Mouse (Mus musculus): ENCODE results near the gene Lin7a.
A peak's percentile ranks its signal among the peaks of the same experiment; 100 is the strongest.

Gene Lin7a

DNA sequence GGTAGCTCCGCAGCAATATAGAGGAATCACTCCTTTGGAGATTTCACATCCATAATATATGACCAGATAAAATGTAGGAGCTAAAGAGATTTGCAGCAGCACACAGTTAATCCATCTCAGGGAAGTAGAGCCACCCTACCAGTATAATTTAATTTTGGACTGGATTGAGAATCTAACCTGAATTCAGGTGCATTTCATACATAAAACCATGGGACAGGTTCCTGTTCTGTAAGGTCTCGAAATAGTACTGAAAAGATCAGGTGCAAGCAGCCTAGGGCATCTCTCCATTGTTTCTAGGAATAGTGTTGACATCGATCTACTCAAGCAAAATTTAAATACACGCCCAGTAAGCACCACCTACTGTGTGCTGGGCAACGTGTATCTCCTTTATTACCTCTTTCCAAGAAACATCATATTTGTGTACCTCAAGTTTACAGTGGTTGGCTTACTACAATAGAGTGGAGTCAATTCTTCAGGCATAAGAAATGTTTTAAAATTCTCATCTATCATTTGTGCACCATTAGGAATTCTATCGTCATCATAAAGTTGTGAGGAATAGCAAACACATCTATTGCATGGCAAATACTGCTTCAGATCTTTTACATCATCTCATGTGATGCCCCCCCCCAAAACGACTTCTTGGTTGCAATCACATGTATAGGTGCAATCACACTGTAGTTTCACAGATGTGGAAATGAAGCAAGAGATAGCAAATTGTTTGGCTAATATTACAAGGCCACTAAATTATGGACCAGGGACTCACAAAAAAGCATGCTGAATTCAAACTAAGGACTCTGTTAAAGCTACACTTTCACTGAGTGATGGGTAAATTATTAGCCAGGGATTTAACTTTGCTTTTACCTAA, 20.9 kb upstream of the Lin7a start:
- no peak for DNase-seq (ENCODE audit: inconsistent age in 2 of 2, low spot score in 1 of 2)

DNA sequence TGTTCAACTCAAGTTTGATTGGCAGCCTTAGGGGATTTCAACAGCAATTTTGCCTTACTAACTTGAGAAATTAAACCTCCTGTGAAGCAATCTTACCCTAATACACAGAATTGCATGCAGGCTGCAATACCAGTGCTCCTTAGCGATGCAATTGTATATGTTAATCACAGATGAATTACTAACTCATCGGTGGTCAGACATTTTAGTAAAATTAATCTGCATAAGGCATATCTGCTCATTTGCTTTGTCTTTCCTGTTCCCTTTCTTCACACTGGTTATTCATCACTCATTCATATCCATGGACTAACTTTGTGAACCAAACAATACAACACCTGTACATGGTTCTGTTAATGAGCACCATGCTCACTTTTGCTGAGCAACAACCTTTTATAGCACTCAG, 20.2 kb upstream of the Lin7a start:
- DNase-seq (ENCODE audit: inconsistent age in 2 of 2, low spot score in 1 of 2): no peak

DNA sequence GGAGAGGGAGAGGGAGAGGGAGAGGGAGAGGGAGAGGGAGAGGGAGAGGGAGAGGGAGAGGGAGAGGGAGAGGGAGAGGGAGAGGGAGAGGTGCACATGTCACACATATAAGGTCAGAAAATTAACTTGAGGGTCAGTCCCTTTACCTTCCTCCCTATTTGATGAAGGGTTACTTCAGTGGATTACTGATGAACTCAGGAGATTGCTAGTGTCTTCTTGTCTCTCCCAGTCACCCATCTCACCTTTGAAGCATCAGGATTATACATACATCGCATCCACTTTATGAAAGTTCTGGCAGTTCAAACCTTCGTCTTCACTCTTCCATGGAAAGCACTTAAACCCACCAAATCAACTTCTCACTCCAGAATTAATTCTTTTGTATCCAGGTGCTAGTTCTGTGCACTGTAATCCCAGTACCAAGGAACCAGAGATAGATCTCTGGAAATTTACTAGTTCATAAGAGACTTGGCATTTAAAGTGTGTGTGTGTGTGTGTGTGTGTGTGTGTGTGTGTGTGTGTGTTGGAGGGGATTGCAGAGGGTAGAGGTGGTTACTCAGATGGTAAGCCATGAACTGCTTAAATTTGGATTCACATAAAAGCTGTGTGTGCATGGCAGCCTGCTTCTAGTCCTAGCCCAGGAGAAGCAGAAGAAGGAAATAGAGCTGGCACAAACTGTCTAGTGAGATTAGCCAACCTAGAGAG, 19.5 kb upstream of the Lin7a start:
- DNase-seq (ENCODE audit: inconsistent age in 2 of 2, low spot score in 1 of 2): no peak

DNA sequence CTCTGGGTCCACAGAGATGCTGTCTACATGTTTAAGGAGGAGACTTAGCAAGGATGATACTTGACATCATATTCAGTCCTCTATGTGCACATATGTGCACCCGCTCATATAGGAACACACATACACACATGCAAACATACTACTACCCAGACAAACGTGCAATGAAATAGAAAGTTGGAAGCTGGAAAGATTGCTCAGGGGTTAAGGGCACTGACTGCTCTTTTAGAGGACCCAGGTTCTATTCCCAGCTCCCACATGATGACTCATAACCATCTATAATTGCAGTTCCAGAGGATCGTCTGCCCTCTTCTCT, 19.0 kb upstream of the Lin7a start:
- DNase-seq (ENCODE audit: inconsistent age in 2 of 2, low spot score in 1 of 2): no peak

DNA sequence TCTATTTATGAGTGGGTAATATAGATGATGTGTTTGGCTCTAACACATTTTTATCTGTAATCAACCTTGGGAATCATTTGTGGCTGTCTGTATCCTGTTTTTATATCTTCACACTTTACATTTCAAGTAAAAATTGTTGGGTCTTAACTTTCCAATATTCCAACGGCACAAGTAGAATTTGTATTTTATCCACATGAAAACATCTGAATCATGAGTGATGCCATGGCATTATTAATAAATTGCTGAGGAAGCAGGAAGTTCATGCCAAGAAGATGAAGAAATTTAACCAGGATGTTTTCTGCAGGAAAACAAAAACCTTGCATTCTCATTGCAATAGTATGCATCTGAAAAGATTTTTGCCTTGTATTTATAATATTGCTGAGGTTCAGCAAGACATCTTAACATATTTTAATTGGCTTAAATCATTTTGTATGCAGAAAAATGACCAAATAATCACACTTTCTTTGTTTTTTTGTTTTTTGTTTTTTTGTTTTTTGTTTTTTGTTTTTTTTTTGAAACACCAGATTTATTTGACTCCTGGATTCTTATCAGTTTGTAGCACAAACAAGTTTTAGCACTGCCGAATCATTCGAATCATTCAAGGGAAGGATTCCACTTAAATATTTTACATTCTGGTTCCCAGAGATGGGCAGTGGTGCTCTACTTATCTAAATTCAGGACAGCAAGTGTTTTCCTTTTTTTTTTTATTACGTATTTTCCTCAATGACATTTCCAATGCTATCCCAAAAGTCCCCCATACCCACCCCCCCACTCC, 18.1 kb upstream of the Lin7a start:
- DNase-seq (ENCODE audit: inconsistent age in 2 of 2, low spot score in 1 of 2): no peak

DNA sequence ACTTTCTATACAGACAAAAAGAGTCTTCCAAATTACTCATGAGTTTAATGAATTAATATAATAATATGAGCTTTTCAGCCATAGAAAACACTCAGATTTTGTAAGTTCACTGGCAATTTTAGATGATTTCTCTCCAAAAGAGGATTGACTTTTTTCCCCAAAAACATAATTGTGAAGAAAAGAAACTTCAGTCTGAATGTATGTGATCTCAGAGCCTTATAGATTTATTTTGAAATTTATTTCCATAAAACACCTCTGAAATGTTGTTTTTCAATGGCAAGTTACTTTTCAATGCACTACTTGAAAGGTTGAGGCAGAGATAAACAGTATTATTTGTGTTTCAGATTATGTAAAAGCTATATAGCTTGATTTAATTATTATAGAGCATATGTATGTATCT, 16.8 kb upstream of the Lin7a start:
- no peak for DNase-seq (ENCODE audit: inconsistent age in 2 of 2, low spot score in 1 of 2)

DNA sequence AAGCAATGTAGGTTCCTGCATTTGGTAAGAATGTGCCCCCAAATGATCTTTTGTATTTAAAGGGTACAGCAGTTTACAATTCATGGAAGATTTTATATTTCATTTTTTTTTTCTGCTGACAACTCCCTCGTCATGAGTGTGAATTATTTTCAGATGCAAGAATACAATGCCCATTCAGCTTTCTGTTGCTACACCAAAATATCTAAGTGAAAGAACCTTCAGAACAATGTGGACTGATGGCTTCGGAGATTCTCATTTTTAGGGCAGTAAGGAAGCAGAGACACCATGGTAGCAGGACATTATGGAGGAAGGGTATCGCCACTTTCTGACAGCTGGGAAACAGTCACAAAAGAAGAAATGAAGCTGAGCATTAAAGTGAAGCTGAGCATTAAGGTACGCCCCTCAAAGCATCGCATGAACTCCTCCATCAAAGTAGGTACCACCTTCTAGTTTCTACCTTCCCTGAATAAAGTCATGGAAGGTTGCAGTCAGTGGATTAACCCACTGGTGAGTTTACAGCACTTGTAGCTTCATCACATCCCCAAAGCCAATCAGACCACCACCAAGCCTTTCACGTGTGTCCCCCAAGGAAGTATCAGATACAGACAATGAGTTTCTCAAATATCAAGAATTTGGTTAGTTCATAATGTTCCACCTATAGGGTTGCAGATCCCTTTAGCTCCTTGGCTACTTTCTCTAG, 16.0 kb upstream of the Lin7a start:
- no peak for DNase-seq (ENCODE audit: inconsistent age in 2 of 2, low spot score in 1 of 2)

DNA sequence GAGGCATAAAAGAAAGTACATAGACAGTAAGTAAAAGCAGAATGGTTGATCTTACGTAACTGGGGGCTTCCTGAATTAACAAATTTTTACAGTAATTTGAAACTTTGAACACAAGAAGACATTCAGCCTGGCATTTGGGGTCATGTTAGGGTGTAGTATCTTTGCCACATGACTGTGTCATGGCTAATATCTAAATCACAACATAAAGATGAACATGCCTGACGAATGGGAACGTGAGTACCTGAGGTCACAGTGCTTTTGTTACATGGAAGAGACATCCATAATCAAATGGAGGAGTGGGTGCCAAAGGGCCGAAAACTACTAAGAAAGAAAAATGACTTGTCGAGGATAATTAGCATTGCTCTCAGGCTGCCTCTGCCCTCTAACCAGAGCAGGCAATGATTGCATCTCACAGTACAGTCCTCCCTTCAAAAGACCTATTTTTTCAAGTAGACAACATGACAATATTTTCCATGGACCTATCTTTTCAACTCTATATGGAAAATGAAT, 15.0 kb upstream of the Lin7a start:
- no peak for DNase-seq (ENCODE audit: inconsistent age in 2 of 2, low spot score in 1 of 2)

DNA sequence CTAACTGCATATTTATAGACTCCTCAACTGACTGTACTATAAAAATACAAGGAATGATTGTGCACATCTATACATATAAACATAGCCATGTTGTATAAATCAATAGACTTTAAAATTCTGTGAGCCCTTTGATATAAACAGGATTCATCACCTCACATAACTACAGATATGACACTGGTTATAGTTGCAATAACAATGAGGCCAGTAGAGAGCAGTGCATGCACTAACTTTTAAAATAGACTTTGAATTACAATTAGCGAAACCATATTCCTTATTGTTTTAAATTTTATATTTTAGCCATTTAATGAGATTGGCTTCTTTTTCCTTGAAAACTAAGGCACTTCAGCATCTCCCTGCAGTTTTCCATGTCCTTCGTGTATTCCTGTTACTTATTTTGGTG, 11.1 kb upstream of the Lin7a start:
- no peak for DNase-seq (ENCODE audit: inconsistent age in 2 of 2, low spot score in 1 of 2)

DNA sequence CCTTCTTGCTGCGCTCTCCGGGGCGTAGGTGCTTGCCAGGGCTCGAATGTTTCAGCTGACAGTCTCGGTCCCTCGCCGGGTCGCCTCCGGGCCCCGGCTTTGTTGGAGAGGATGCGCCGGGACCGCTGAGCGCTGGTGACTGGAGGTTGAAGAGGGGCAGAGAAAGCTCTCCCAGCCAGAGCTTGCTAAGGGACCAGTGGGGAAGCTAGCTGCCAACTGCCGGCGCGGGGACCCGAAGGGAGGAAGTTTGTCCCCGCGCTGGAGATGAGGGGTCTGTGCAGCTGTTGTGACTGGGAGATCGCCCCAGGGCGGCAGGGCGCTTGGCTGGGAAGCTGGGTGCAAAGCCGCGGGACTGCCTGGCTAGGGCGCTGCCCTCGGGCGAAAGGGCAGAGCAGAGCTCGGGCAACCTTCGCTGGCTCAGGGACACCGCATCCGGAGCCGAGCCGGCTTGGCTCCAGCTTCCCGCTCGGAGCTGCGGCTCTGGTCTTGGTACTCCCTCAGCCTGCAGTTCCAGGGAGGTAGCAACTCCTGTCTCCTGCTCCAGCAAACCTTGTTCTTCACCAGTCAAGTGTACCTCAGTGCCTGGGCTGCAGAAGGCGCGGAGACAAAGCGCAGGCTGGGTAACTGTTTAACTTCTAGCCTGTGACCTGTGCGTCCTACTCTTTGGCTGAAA, 781 bp downstream of the Lin7a start:
- peak; percentile 37 to 82 for DNase-seq (ENCODE audit: inconsistent age in 2 of 2, low spot score in 1 of 2)

DNA sequence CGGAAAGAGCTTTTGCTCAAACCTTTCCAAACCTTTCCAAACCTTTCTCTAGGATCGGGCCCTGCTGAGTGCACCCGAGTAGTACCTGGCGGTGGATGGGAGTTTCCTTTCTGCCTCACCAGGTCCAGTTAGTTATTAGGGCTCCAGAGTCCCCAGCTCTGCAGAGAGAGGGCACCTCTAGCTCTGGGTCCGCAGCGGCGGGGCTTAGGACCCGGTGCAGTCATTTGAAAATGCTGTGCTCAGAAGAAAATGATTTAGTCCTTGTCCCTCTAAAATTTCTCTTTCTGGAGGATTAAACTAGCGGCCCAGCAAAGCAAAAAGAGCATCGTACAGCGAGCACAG, 1.3 kb downstream of the Lin7a start:
- no peak for DNase-seq (ENCODE audit: inconsistent age in 2 of 2, low spot score in 1 of 2)

DNA sequence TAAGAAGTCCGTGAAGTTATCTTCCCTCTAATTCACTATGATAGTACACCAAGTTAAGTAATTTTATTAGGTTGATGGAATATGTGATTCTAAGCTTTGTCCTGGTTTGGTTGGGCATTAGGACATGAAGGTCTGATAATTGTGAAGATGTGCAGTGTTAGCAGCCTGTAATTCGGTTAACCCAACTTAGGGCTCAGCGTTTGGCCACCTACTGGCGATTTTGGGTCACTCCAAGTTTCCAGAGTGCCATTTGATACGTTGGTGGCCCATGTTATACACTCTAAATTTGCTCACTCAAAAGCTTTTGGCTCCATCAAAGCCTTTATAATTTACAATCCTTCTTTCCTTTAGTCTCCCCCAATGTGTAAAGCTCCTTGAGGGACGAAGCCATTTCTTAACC, 2.4 kb downstream of the Lin7a start:
- DNase-seq (ENCODE audit: inconsistent age in 2 of 2, low spot score in 1 of 2): peak in 1 of 2 experiments; percentile 42

DNA sequence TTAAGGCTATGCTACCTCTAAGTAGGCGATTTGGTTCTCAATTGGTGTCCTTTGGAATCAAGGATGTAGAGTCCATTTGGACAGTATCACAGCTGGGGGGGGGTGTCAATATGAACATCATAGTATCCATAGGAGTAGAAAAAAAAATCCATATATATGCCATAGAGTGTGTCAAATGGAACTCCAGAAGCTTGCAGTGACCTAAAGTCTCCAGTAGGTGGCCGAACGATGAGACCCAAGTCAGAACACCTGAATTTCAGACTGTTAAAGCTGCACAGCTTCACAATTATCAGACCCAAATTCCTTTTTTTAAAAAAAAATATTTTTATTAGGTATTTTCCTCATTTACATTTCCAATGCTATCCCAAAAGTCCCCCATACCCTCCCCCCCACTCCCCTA, 3.3 kb downstream of the Lin7a start:
- peak in 1 of 2 experiments; percentile 40 for DNase-seq (ENCODE audit: inconsistent age in 2 of 2, low spot score in 1 of 2)

DNA sequence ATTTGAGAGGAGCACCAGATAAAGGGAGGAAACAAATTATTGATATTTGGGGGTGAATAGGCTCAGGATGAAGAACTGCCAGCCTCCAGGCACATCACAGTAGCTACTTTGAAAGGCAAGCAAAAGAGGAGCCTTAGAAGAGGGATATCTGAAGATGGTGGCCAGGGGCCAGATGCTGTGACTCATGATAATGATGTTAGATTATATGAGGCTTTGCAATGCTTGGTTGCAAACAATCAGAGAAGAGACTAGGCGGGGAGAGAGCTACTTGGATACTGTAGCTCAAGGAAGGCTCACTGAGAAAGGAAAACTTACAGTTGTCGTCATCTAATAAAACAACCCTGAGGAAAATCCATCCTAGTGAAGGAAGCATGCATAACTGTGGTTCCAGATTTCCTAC, 5.2 kb downstream of the Lin7a start:
- DNase-seq (ENCODE audit: inconsistent age in 2 of 2, low spot score in 1 of 2): peak in 1 of 2 experiments; percentile 26

DNA sequence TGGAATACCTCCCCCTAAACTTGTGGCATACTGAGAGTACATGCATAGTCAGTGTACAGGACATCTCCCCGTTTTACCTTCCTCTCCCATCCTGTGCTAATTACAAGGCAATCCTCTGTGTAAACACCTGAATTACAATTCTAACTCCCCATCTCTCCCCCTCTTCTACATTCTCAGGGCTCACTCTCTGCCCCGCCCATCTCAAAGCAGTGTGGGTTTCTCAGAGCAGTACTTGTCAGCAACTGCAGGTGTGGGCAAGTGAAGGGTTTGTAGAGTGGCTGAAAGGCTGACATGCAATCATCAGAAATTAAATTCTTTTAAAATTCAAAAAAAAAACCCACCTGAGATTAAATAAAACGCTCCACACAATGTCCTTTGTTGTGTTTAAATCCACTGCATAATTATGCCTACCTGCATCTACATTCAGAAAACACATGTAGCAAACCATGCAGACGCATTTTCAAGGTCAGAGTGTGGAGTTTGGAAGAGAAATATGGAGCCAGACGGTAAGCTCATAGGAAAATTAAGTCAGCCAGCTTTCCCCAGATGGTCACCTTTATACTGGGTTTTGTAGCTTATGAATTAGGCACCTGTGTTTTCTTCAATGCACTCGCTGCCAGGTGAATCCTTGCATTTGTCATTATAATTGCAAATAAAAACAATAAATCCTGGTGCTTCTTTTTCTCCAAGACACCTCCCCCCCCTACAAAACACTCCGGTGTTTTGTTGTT, 22.6 kb downstream of the Lin7a start:
- DNase-seq (ENCODE audit: inconsistent age in 2 of 2, low spot score in 1 of 2): no peak

DNA sequence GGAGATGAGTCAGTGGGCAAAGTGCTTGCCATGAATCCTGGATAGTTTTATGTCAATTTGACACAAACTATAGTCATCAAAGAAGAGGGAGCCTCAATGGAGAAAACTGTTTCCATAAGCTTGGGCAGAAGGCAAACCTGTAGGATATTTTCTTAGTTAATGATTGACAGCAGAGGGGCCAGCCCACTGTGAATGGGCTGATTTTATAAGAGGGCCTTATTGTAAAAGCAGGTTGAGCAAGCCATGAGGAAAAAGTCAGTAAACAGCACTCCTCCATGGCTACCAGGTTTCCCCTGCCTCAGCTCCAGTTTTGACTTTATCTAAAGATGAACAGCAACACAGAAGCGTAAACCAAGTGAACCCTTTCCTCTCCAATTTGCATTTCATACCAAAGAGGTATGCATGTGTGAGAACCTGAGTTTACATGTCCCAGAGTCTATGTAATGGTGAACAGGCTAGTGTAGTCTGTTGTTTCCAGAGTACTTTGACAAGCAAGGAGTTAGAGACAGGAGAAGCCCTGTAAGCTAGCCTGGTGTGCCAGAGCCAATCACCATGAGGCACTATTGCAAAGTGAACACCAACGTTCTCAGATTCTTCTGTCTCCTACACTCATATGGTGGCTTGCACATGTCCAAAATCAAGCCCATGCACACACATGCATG, 29.2 kb downstream of the Lin7a start:
- no peak for DNase-seq (ENCODE audit: inconsistent age in 2 of 2, low spot score in 1 of 2)

DNA sequence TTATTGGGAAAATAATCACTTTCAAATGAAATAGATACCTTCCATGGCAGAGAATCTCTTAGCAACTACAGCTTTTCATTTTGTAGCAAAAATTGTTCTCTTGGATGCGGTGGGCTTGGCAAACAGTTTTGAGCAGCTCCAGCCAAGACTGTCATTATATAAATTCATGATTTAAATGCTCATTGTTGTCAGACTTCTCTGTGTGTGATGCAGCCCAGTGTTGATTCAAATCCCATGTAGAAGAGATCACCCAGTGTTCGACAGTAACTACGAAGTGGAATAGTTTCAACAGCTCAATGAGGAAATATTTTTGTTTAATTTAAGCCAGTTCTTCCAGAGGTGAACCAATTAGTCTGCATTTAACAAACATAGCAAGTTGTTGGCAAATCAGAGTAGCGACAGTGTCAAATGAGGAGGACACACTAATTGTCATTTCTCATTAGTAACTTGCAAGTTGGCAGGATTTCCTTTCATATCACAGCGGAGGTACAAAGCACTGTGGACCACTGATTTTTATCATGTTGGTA, 39.5 kb downstream of the Lin7a start:
- DNase-seq (ENCODE audit: inconsistent age in 2 of 2, low spot score in 1 of 2): no peak

DNA sequence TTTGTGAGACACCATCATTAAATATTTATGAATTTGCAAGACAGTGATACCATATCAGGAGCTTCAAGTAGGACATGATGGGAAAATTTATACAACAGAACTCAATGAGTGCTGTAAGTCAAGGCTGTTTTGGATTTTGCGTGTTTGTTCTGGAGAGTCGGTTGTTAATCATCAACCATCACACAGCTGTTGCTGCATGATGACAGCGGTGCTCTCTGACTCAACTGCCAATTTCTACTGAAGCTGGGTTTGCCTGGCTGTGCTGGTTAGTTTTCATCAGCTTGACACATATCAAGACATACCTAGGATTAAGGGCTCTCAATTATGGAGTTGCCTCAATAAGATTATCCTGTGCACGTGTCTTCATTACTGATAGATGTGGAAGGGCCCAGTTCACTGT, 41.1 kb downstream of the Lin7a start:
- DNase-seq (ENCODE audit: inconsistent age in 2 of 2, low spot score in 1 of 2): no peak

DNA sequence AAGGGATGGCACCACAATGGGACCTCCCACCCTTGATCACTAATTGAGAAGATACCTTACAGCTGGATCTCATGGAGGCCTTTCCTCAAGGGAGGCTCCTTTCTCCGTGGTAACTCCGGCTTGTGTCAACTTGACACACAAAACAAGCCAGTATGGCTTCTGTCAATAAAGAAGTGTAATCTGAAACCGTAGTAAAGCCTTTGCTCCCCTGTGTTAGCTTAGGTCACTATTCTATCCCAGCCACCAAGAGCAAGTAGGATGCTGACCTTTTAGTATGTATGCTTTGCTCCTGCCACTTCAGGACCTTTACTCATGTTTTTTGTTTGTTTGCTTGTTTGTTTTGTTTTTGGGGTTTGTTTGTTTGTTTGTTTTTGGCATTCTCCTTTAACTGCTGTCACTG, 41.9 kb downstream of the Lin7a start:
- no peak for DNase-seq (ENCODE audit: inconsistent age in 2 of 2, low spot score in 1 of 2)
